Mouse (Mus musculus): ENCODE data around the gene Smarca4.
A peak's percentile ranks its signal among the peaks of the same experiment; 100 is the strongest.

Smarca4 gene

DNA sequence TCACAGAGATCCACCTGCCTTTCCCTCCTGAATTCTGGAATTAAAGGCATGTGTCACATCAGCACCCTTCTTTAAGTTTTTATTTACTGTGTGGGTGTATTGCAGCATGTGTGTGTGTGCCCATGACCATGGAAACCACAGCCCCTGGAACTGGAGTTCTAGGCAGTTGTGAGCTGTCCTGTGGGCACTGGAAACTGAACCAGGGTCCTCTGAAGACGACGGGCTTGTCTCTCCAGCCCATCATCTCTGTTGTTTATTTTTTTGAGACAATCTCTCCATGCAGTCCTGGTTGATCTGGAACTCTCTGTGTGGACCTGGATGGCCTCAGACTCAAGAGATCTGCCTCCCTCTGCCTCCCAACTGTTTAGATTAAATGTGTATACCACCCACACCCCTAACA is 101.0 kb downstream of the Smarca4 start:
- DNase-seq (ENCODE audit: low read depth, low spot score): no peak

- DNase-seq (ENCODE audit: low read depth, low spot score): no peak
Measured at GRCm38 (mm10) chr9:21721036-21721435, 105.1 kb downstream of the Smarca4 start.

DNA sequence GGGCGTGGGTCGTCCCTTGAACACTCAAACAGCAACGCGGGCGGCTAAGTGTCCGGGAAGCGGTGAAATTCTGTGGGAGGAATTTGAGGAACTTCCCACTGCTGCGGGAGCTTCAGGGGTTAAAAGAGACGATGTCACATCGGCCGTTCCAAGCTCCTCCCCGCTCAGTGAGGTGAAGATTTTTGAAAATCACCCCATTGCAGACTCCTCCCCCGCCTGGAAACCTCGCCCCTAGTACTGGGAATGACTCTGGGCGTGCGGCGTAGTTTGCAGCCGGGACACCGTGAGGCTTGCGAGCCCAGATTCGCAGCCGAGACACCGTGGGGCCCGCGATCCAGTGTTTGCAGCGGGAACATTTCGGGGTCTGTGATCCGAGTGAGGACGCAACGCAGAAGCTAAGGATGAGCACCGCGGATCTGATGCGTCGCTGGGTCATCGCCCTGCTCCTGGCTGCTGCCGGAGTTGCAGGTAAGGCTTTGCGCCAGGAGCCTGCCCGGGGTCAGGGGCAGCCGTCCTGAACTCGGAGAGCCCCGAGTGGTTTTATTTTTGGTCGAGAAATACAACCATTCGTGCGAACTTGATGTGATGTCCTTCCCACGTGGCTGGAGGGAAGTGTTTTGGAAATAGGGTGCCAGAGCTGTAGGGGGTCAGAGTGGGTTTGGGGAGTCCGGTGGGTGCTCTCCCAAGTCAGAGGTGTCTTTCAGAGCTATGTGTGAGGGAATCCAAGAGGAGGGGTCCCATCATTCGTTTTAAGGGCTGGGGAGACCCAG is 107.6 kb downstream of the Smarca4 start, which contains the start of gene Ldlr:
Gene Ldlr (plus strand): TSS at position 107 of the 770 bp plus-strand sequence.
- DNase-seq (ENCODE audit: low read depth, low spot score): peak; percentile 78

GRCm38 (mm10) chr9:21724147-21724536 is 108.2 kb downstream of the Smarca4 start:
- DNase-seq (ENCODE audit: low read depth, low spot score): peak; percentile 93

GRCm38 (mm10) chr9:21725224-21726121 is 109.5 kb downstream of the Smarca4 start:
- DNase-seq (ENCODE audit: low read depth, low spot score): peak; percentile 15

DNA sequence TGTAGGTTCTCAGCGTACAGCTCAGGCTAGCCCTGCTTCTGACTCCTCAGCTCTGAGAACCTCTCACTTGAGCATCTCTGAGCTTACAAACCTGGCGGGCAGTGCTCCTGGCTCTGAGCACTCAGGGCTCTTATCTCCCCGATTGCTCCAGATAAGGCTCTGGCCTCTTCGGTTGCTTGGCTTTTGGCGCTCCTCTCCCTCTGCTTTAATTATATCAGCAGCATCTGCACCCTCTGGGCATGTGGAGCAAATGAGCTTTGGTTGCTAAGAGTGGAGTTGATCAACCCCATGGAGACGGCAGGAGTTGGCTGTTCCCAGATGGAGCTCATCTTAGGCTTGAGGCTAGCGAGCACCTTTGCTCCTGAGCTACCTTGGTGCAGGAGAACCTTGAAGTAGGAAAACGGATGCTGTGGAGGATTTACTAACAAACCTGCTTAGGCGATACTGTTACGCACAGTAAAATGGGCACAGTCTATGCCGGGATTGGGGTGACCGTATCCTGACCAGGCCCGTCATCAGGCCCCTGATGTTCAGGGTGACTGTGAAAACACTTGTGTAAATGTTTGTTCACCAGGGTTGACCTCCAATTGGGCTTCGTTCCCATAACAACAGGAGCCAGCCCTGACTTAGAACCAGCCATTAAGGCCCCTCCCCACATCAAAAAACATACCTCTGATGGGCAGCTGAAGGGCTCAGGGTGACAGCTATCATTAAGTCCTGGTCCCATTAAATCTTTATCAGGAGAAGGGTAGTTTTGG is 110.4 kb downstream of the Smarca4 start:
- no peak for DNase-seq (ENCODE audit: low read depth, low spot score)

- no peak for DNase-seq (ENCODE audit: low read depth, low spot score)
Measured at GRCm38 (mm10) chr9:21728261-21728832, 112.4 kb downstream of the Smarca4 start.

- no peak for DNase-seq (ENCODE audit: low read depth, low spot score)
Measured at GRCm38 (mm10) chr9:21729264-21729663, 113.3 kb downstream of the Smarca4 start.

- no peak for DNase-seq (ENCODE audit: low read depth, low spot score)
Measured at GRCm38 (mm10) chr9:21732288-21732687, 116.3 kb downstream of the Smarca4 start.

DNA sequence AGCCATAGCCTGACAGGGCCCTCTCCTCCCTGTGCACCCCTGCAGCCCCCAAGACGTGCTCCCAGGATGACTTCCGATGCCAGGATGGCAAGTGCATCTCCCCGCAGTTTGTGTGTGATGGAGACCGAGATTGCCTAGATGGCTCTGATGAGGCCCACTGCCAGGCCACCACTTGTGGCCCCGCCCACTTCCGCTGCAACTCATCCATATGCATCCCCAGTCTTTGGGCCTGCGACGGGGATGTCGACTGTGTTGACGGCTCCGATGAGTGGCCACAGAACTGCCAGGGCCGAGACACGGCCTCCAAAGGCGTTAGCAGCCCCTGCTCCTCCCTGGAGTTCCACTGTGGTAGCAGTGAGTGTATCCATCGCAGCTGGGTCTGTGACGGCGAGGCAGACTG is 117.5 kb downstream of the Smarca4 start:
- no peak for DNase-seq (ENCODE audit: low read depth, low spot score)

DNA sequence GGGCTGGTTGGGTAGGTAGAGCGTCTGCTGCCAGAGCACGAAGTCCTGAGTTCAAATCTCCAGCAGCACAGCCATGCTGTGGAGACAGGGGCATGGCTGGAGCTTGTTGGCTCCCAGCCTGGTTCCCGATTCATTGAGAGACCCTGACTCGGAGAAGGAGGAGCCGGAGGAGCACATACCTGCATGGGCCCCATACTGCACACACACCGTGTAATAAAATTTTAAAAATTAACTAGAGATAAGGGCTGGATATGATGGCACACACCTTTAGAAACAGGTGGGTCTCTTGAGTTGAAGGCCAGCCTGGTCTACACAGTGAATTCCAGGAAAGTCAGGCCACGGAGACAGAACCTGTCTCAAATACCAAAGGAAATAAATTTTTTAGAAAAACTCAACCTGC is 118.0 kb downstream of the Smarca4 start:
- DNase-seq (ENCODE audit: low read depth, low spot score): no peak

- DNase-seq (ENCODE audit: low read depth, low spot score): no peak
Measured at GRCm38 (mm10) chr9:21735126-21735525, 119.2 kb downstream of the Smarca4 start.

DNA sequence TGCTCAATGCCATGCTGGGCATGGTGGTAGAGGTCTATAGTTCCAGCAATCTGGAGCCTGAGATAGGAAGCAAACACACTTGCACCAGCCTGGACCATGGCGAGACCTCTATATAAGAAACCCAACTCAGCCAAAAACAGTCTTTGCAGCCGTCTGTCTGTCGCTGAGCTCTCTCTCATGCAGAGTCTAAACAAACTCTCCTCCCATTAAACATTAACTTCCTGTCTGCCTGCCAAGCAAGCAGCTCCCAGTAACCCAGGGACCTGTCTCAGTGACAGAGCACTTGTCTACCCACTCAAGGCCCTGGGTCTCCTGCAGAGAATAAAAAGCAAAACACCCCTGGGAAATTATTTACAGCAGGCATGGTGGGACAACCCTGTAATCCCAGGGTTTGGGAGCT is 120.6 kb downstream of the Smarca4 start:
- DNase-seq (ENCODE audit: low read depth, low spot score): no peak

DNA sequence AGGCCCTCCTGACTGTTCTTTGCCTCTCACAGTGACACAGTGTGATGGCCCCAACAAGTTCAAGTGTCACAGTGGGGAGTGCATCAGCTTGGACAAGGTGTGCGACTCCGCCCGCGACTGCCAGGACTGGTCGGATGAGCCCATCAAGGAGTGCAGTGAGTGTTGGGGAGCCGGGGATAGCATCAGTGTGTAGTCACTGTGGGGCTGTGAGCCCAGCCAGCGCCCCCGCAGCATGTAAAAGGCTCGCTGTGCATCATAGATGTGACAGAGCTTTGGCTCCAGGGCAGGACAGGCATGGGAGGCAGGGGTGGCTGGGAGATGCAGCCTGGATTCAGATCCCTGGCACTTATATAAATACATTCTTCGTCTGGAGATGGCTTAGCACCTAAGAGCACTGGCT is 121.2 kb downstream of the Smarca4 start:
- no peak for DNase-seq (ENCODE audit: low read depth, low spot score)

GRCm38 (mm10) chr9:21738776-21739175 is 122.8 kb downstream of the Smarca4 start:
- DNase-seq (ENCODE audit: low read depth, low spot score): no peak

GRCm38 (mm10) chr9:21740427-21740826 is 124.5 kb downstream of the Smarca4 start:
- DNase-seq (ENCODE audit: low read depth, low spot score): no peak

DNA sequence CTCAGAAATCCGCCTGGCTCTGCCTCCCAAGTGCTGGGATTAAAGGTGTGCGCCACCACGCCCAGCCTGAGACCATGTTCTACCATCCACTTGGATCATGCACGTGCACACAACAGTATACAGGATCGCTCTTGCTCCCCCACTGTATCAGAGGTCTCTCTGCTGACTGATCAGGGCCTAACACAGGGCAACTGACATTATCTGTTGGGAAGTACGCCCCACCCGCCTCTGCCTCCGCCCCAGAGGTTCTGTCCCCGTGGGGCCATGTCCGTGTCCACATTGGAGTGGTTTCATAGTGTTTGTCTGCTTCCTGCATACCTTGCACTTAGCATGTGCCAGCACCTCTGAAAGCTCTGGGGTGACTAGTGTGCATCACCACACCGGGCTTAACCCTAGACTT is 125.5 kb downstream of the Smarca4 start:
- DNase-seq (ENCODE audit: low read depth, low spot score): no peak

DNA sequence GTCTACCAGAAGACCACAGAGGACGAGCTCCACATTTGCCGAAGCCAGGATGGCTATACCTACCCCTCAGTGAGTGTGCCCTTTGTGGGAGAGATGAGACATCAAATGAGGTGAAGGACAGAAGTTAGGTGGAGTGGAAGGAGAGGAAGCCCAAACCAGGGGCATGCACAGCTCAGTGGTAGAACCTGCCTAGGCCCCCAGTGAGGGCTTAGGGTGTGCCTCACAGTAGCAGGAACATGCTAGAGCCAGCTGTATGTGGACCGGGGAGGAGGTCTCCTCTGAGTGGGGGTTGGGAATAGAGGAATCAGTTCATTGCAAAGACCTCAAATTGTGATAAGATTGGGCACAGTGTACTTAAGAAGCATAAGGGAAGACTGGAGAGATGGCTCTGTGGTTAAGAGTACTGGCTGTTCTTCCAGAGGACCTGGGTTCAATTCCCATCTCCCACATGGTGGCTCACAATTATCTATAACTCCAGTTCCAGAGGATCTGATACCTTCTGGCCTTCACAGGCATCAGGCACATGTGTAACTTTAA is 131.3 kb downstream of the Smarca4 start:
- no peak for DNase-seq (ENCODE audit: low read depth, low spot score)

GRCm38 (mm10) chr9:21748033-21748432 is 132.1 kb downstream of the Smarca4 start:
- DNase-seq (ENCODE audit: low read depth, low spot score): no peak

- DNase-seq (ENCODE audit: low read depth, low spot score): no peak
Measured at GRCm38 (mm10) chr9:21748491-21748890, 132.5 kb downstream of the Smarca4 start.

- no peak for DNase-seq (ENCODE audit: low read depth, low spot score)
Measured at GRCm38 (mm10) chr9:21749382-21750118, 133.6 kb downstream of the Smarca4 start.
